Mouse (Mus musculus): Measurements from ENCODE around the gene Htra3.
A peak's percentile ranks its signal among the peaks of the same experiment; 100 is the strongest.

Htra3 gene

GRCm38 (mm10) chr5:35652319-35652718 lies 27.3 kb downstream of the Htra3 start:
- no peak for DNase-seq

- no peak for DNase-seq
Measured at GRCm38 (mm10) chr5:35648230-35648629, 31.4 kb downstream of the Htra3 start.

GRCm38 (mm10) chr5:35647562-35647961 lies 32.0 kb downstream of the Htra3 start:
- no peak for DNase-seq

GRCm38 (mm10) chr5:35646927-35647326 lies 32.7 kb downstream of the Htra3 start:
- no peak for DNase-seq

GRCm38 (mm10) chr5:35645938-35646493 lies 33.6 kb downstream of the Htra3 start:
- peak; percentile 52 to 58 for DNase-seq

GRCm38 (mm10) chr5:35644082-35644481 lies 35.5 kb downstream of the Htra3 start:
- DNase-seq, result peak in 1 of 2 experiments; percentile 31

GRCm38 (mm10) chr5:35643401-35644048 lies 36.1 kb downstream of the Htra3 start:
- DNase-seq, result no peak

GRCm38 (mm10) chr5:35641961-35642584 lies 37.5 kb downstream of the Htra3 start:
- DNase-seq, result no peak

GRCm38 (mm10) chr5:35636016-35636415 lies 43.6 kb downstream of the Htra3 start:
- DNase-seq, result no peak

- no peak for DNase-seq
Measured at GRCm38 (mm10) chr5:35632841-35633240, 46.7 kb downstream of the Htra3 start.

- no peak for DNase-seq
Measured at GRCm38 (mm10) chr5:35631755-35632154, 47.8 kb downstream of the Htra3 start.

- DNase-seq, result no peak
Measured at GRCm38 (mm10) chr5:35631224-35631623, 48.4 kb downstream of the Htra3 start.

GRCm38 (mm10) chr5:35630706-35631105 lies 48.9 kb downstream of the Htra3 start:
- no peak for DNase-seq

GRCm38 (mm10) chr5:35629333-35629732 lies 50.2 kb downstream of the Htra3 start:
- DNase-seq, result no peak

GRCm38 (mm10) chr5:35628685-35629084 lies 50.9 kb downstream of the Htra3 start:
- peak; percentile 41 to 65 for DNase-seq

GRCm38 (mm10) chr5:35627307-35627840 lies 52.2 kb downstream of the Htra3 start:
- DNase-seq, result no peak

- DNase-seq, result no peak
Measured at GRCm38 (mm10) chr5:35626408-35626807, 53.2 kb downstream of the Htra3 start.

GRCm38 (mm10) chr5:35624751-35625239 lies 54.8 kb downstream of the Htra3 start:
- no peak for DNase-seq

GRCm38 (mm10) chr5:35623831-35624230 lies 55.8 kb downstream of the Htra3 start:
- no peak for DNase-seq

GRCm38 (mm10) chr5:35621114-35621513 lies 58.5 kb downstream of the Htra3 start:
- no peak for DNase-seq

GRCm38 (mm10) chr5:35616943-35617342 lies 62.6 kb downstream of the Htra3 start:
- DNase-seq, result no peak

- no peak for DNase-seq
Measured at GRCm38 (mm10) chr5:35612722-35613121, 66.9 kb downstream of the Htra3 start.

GRCm38 (mm10) chr5:35611900-35612299 lies 67.7 kb downstream of the Htra3 start:
- peak; percentile 20 to 33 for DNase-seq

GRCm38 (mm10) chr5:35611170-35611569 lies 68.4 kb downstream of the Htra3 start:
- peak in 1 of 2 experiments; percentile 26 for DNase-seq

Measured in cerebellum, postnatal 14 days (tissue).